Comparison of ENCODE assay signal across 24 mouse cellular contexts in genomic region chr10:41651532-41651931, GRCm38 (mm10).
A peak's percentile ranks its signal among the peaks of the same experiment; 100 is the strongest.
DNase-seq lines count a peak whose midpoint lies in the region; ATAC-seq and TF ChIP-seq lines count a peak whose summit lies in the region.
"Had no signal": no experiment of that assay in that cellular context is flagged by ENCODE, and none has a peak within 500 bp of the region (broad histone marks: within the 10 kb centered on the region; RNA-seq: fewer than 3 reads in every experiment).

No protein-coding gene starts in this region.

- no peak overlapping the region for H3K9ac ChIP-seq in intestine, embryonic 14.5 days (ENCODE audit: low read length)
- no peak overlapping the region for H3K9ac ChIP-seq in intestine, postnatal 0 days (ENCODE audit: low read depth, low read length)
- H3K9ac ChIP-seq in lung, postnatal 0 days (replicated peaks; ENCODE audit: low read depth) = no peak overlapping the region
- H3K9ac ChIP-seq: forebrain, embryonic 13.5 days; limb, embryonic 15.5 days; liver, embryonic 13.5 days; neural tube, embryonic 12.5 days had no signal

- no peak overlapping the region for H3K4me2 ChIP-seq in intestine, embryonic 14.5 days (ENCODE audit: low read length)
- H3K4me2 ChIP-seq in intestine, postnatal 0 days (replicated peaks; ENCODE audit: low read depth) = no peak overlapping the region
- no peak overlapping the region for H3K4me2 ChIP-seq in lung, postnatal 0 days (replicated peaks; ENCODE audit: low read depth, low read length)
- H3K4me2 ChIP-seq: forebrain, embryonic 13.5 days; heart, embryonic 11.5 days; limb, embryonic 15.5 days; liver, embryonic 13.5 days; neural tube, embryonic 12.5 days had no signal

- no peaks in the 10 kb centered on the region for H3K27me3 ChIP-seq in heart, embryonic 10.5 days (ENCODE audit: insufficient read depth, poor library complexity, severe bottlenecking)
- no peaks in the 10 kb centered on the region for H3K27me3 ChIP-seq in intestine, embryonic 14.5 days (replicated peaks; ENCODE audit: control insufficient read depth, insufficient read depth, low read length)
- no peaks in the 10 kb centered on the region for H3K27me3 ChIP-seq in intestine, postnatal 0 days (replicated peaks; ENCODE audit: control insufficient read depth, insufficient read depth, low read length)
- no peaks in the 10 kb centered on the region for H3K27me3 ChIP-seq in lung, postnatal 0 days (replicated peaks; ENCODE audit: insufficient read depth, low read length)
- H3K27me3 ChIP-seq: forebrain, embryonic 13.5 days; limb, embryonic 15.5 days; liver, embryonic 13.5 days; neural tube, embryonic 12.5 days had no signal

- WGBS in heart, embryonic 10.5 days = 80% methylated on average over 3 of the region's 3 CpGs
- 93% methylated on average over 3 of the region's 3 CpGs for WGBS in intestine, embryonic 14.5 days
- 83% methylated on average over 3 of the region's 3 CpGs for WGBS in intestine, postnatal 0 days
- WGBS in lung, postnatal 0 days = 81% methylated on average over 3 of the region's 3 CpGs
- WGBS in lung, adult 2 months = 80% methylated on average over 3 of the region's 3 CpGs

- no peak for TF ChIP-seq POLR2A in lung, adult 2 months (IDR thresholded peaks at IDR 0.05; ENCODE audit: borderline replicate concordance, extremely low read depth, low read depth, low read length)

- no peak for DNase-seq in heart, embryonic 10.5 days (ENCODE audit: low spot score)
- DNase-seq in heart, postnatal 25 days (ENCODE audit: low spot score) = no peak
- no peak for DNase-seq in intestine, embryonic 14.5 days (ENCODE audit: low spot score)
- no peak for DNase-seq in lung, postnatal 0 days (ENCODE audit: low spot score)
- no peak for DNase-seq in lung, adult 2 months
- no peak for DNase-seq in adrenal gland, adult 8-10 months
- DNase-seq: cerebellum, adult 18-20 months; cerebellum, postnatal 25 days; gastrocnemius, postnatal 10 days; heart, postnatal 10 days; kidney, adult 2 months; kidney, postnatal 4 days; liver, embryonic 13.5 days; thymus, postnatal 4 days had no signal

- H3K9me3 ChIP-seq in heart, embryonic 10.5 days = no peaks in the 10 kb centered on the region
- no peaks in the 10 kb centered on the region for H3K9me3 ChIP-seq in intestine, embryonic 14.5 days (ENCODE audit: control insufficient read depth, low read length)
- no peaks in the 10 kb centered on the region for H3K9me3 ChIP-seq in intestine, postnatal 0 days (ENCODE audit: control insufficient read depth)
- no peaks in the 10 kb centered on the region for H3K9me3 ChIP-seq in lung, postnatal 0 days (ENCODE audit: low read length)
- H3K9me3 ChIP-seq: forebrain, embryonic 13.5 days; G1E; limb, embryonic 10.5 days; limb, embryonic 15.5 days; liver, embryonic 13.5 days; midbrain, embryonic 10.5 days; neural tube, embryonic 12.5 days had no signal

- no peak overlapping the region for H3K4me3 ChIP-seq in heart, embryonic 10.5 days
- no peak overlapping the region for H3K4me3 ChIP-seq in intestine, embryonic 14.5 days (ENCODE audit: low read depth, low read length)
- no peak overlapping the region for H3K4me3 ChIP-seq in intestine, postnatal 0 days (ENCODE audit: low read depth, low read length)
- no peak overlapping the region for H3K4me3 ChIP-seq in lung, postnatal 0 days (ENCODE audit: low read depth, low read length)
- H3K4me3 ChIP-seq in lung, adult 2 months (replicated peaks; ENCODE audit: extremely low read depth, low read depth, low read length) = no peak overlapping the region
- H3K4me3 ChIP-seq: forebrain, embryonic 13.5 days; limb, embryonic 10.5 days; limb, embryonic 15.5 days; liver, embryonic 13.5 days; midbrain, embryonic 10.5 days; myocyte; neural tube, embryonic 12.5 days had no signal

- no peaks in the 10 kb centered on the region for H3K36me3 ChIP-seq in heart, embryonic 10.5 days
- H3K36me3 ChIP-seq in intestine, embryonic 14.5 days (ENCODE audit: control insufficient read depth, insufficient read depth, low read length) = no peaks in the 10 kb centered on the region
- no peaks in the 10 kb centered on the region for H3K36me3 ChIP-seq in intestine, postnatal 0 days (ENCODE audit: control insufficient read depth, insufficient read depth)
- H3K36me3 ChIP-seq in lung, postnatal 0 days (ENCODE audit: insufficient read depth, low read length) = no peaks in the 10 kb centered on the region
- H3K36me3 ChIP-seq: G1E; limb, embryonic 10.5 days; limb, embryonic 15.5 days; liver, embryonic 13.5 days; midbrain, embryonic 10.5 days; neural tube, embryonic 12.5 days had no signal

- no peak for ATAC-seq in intestine, embryonic 14.5 days (replicated peaks; ENCODE audit: low FRiP score, low TSS enrichment, low read depth)
- no peak for ATAC-seq in intestine, postnatal 0 days
- peak; percentile 23; the same call in 1 of the 2 replicates for ATAC-seq in lung, postnatal 0 days
- ATAC-seq: forebrain, embryonic 13.5 days; inflammation-experienced regulatory T-cells, adult 6 months had no signal

- peaks cover 18% of the 10 kb centered on the region for H3K4me1 ChIP-seq in heart, embryonic 10.5 days
- H3K4me1 ChIP-seq in intestine, embryonic 14.5 days (replicated peaks; ENCODE audit: control insufficient read depth, insufficient read depth, low read length) = peaks cover 15% of the 10 kb centered on the region
- no peaks in the 10 kb centered on the region for H3K4me1 ChIP-seq in intestine, postnatal 0 days (replicated peaks; ENCODE audit: control insufficient read depth, insufficient read depth, low read length)
- H3K4me1 ChIP-seq in lung, postnatal 0 days (ENCODE audit: insufficient read depth, low read depth, low read length) = peaks cover 6% of the 10 kb centered on the region; the same call in 1 of the 2 replicates
- H3K4me1 ChIP-seq in lung, adult 2 months (ENCODE audit: control insufficient read depth, insufficient read depth, low read length) = no peaks in the 10 kb centered on the region
- H3K4me1 ChIP-seq: liver, embryonic 13.5 days; neural tube, embryonic 12.5 days had no signal

- TF ChIP-seq CTCF in intestine, postnatal 0 days (IDR thresholded peaks at IDR 0.05; ENCODE audit: low read depth) = no peak
- TF ChIP-seq CTCF in lung, postnatal 0 days (IDR thresholded peaks at IDR 0.05) = no peak
- TF ChIP-seq CTCF in lung, adult 2 months (IDR thresholded peaks at IDR 0.05; ENCODE audit: insufficient read depth, low read length) = no peak

- TF ChIP-seq EP300 in lung, postnatal 0 days (IDR thresholded peaks at IDR 0.05) = no peak

- H3K27ac ChIP-seq in heart, embryonic 10.5 days = peak overlapping the region; percentile 60; the same call in 1 of the 2 replicates
- peak overlapping the region; percentile 71; the same call in 1 of the 2 replicates for H3K27ac ChIP-seq in intestine, embryonic 14.5 days (ENCODE audit: low read depth)
- no peak overlapping the region for H3K27ac ChIP-seq in intestine, postnatal 0 days (ENCODE audit: low read depth, low read length)
- H3K27ac ChIP-seq in lung, postnatal 0 days (ENCODE audit: low read length) = no peak overlapping the region
- H3K27ac ChIP-seq: forebrain, embryonic 13.5 days; limb, embryonic 10.5 days; limb, embryonic 15.5 days; liver, embryonic 13.5 days; neural tube, embryonic 12.5 days had no signal

- intact Hi-C loops in heart, postnatal 25 days (cut with DNase I) = no loop called here

Comparison
In these comparisons a context has a peak if more than half of its experiments do, and no peak if none do; other contexts are left out.
1. H3K27ac ChIP-seq: peak in heart, embryonic 10.5 days (single experiment) and intestine, embryonic 14.5 days (single experiment); none in intestine, postnatal 0 days (single experiment) and lung, postnatal 0 days (single experiment).